Mouse (Mus musculus) thymus, adult 2 months (tissue): ENCODE results near the gene Spsb2.

ENCODE experiments used
- CTCF ChIP-seq: fragments of 200-500 bp; IDR thresholded peaks from 2 replicates; pipeline ENCODE4 v1.5.1; 2012; ENCODE audit warnings: mild to moderate bottlenecking, control low read depth, low read length, moderate library complexity, borderline replicate concordance; ENCODE audit not compliant: control insufficient read depth, poor library complexity, insufficient read depth; ENCODE audit errors: extremely low read depth
- POLR2A ChIP-seq: fragments of 200-500 bp; IDR thresholded peaks from 2 replicates; pipeline ENCODE4 v1.6.1; 2012; ENCODE audit warnings: mild to moderate bottlenecking, low read length, control low read depth, moderate library complexity; ENCODE audit not compliant: control insufficient read depth, poor library complexity, insufficient read depth; ENCODE audit errors: extremely low read depth

DNA sequence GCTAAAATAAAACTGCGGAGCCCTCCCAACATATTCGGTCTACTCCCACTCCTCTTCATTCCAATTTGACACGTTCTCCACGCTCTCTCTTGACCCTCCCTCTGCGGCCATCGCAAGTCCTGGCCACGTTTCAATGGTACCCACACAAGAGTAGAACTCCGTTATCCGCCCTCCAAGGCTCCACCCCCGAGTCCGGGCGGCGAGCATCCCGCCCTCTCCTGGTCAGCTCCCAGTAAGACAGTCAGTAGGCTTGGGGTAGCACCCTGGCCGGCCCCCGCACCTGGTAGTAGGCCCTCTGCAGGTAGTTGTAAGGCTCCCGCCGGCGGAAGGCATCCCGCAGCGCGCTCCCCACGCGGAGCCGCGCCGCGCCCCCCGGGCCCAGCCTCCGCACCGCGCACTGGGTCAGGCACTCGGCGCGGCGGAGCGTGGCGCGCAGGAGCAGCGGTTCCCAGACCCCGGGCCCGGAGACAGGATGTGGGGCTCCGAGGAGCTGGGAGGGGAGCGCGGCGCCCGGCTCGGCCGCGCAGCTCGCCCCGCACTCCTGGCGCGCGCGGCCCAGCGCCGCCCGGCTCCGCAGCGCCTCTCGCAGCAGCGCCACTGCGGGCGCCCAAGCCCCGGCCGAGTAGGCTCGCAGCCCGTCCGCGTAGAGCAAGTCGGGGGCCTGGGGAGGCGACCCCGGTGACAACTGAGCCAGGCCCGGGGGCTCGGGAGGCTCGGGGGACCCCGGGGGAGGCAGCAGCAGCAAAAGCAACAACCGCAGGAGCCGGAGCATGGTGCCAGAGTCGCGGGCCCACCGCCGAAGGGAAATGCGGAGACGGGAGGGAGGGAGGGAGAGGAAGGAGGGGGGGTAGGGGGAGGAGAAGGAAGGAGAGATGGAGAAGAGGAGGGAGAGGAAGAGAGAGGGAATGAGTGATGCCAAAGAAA is 48.7 kb downstream of the Spsb2 start, which contains the start of gene P3h3:
- TF ChIP-seq POLR2A = peak; percentile 38; the same call in 1 of the 2 replicates
- TF ChIP-seq CTCF = peak; percentile 85
